Mouse (Mus musculus): Measurements from ENCODE around the gene Slc35c2. TPM values are rescaled to one million over a fixed set of nuclear protein-coding genes. Genes with fewer than 3 reads are reported as not detected.

Slc35c2 gene
- total and polyA plus RNA-seq, 2 experiments, result 13.5 to 52.1 TPM

DNA sequence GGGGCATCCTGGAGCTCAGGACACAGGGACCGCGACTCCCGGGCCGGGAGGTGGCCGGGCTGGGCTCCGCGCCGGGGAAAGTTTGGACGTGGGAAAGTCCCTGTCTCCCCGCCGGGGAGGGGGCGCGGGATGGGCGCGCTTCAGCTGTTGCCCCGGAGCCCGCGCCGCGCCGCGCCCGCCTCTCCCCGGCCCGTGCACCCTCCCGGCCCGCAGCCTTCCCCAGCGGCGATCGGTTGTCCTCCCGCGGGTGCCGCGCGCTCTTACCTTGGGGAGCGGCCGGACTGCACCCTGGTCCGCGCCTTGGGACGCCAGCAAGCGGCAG is 53.4 kb downstream of the Slc35c2 start:
- H3K27me3 ChIP-seq (ENCODE audit: control insufficient read depth, insufficient read depth, low read length), result peaks cover 23% of the 10 kb centered on the region
- no peak overlapping the region for H3K27ac ChIP-seq (replicated peaks; ENCODE audit: insufficient read depth, low read depth, low read length)
- H3K79me2 ChIP-seq (ENCODE audit: control insufficient read depth, insufficient read depth, low read length), result no peaks in the 10 kb centered on the region
- H3K4me3 ChIP-seq (ENCODE audit: insufficient read depth, low read depth, low read length), result peak overlapping the region; percentile 25; the same call in 1 of the 2 replicates
- no peak for TF ChIP-seq CTCF (IDR thresholded peaks at IDR 0.05; ENCODE audit: low read depth, low read length)
- no peak overlapping the region for H3K9ac ChIP-seq (ENCODE audit: low read depth, low read length)
- 1% methylated on average over 40 of the region's 41 CpGs for WGBS
- H3K36me3 ChIP-seq (ENCODE audit: control insufficient read depth, insufficient read depth, low read length), result no peaks in the 10 kb centered on the region
- no peak for DNase-seq (ENCODE audit: extremely low read depth, low read depth, low spot score)
- H3K4me1 ChIP-seq (ENCODE audit: control insufficient read depth, insufficient read depth, low read length), result no peaks in the 10 kb centered on the region

DNA sequence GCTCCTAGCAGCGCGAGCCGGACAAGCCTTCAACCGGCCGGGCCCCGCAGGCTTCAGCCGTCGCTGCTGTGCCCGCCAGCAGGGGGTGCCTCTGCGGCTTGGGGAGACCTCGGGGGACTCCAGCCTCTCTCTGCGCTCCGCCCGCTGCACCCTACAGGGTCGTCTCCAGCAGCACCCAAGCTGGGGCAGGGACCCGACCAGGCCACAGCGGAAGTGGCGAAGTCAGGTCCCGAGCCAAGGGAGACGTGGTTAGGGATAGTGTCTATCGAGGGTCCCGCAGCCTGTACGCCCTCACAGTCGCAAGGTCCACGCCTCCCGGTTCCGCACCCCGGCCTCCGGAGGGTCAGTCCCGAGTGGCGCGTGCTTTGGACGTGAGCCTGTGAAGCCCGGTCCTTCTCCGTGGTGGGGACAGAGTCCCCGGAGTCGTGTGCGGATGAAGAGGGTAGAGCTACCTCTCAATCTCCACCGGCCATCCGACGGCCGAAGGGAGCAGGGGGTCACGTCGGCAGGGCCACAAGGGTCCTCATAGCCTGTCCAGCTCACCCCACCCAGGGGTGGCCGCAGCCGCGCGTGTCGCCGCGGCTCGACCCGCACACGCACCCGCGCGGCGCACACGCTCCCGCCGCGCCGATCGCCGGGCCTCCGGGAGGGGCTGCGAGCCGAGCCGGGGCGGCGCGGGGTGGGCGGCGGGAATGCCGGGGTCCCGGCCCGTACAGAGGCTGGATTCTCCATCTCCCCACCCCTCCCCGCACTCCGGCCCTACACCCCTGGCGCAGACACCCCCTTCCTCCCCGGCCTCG is 54.0 kb downstream of the Slc35c2 start:
- Histone ChIP-seq H3K9ac (ENCODE audit: low read depth, low read length) (no peak overlapping the region), H3K4me1 (ENCODE audit: control insufficient read depth, insufficient read depth, low read length) (no peaks in the 10 kb centered on the region), H3K27me3 (ENCODE audit: control insufficient read depth, insufficient read depth, low read length) (peaks cover 19% of the 10 kb centered on the region), H3K4me3 (ENCODE audit: insufficient read depth, low read depth, low read length) (peak overlapping the region; percentile 16; the same call in 1 of the 2 replicates), H3K79me2 (ENCODE audit: control insufficient read depth, insufficient read depth, low read length) (no peaks in the 10 kb centered on the region), H3K27ac (replicated peaks; ENCODE audit: insufficient read depth, low read depth, low read length) (no peak overlapping the region), H3K36me3 (ENCODE audit: control insufficient read depth, insufficient read depth, low read length) (no peaks in the 10 kb centered on the region)
- peak; percentile 55 for TF ChIP-seq CTCF (IDR thresholded peaks at IDR 0.05; ENCODE audit: low read depth, low read length)
- TF ChIP-seq POLR2A (IDR thresholded peaks at IDR 0.05; ENCODE audit: extremely low read depth, insufficient read depth, low read length), result no peak
- no peak for DNase-seq (ENCODE audit: extremely low read depth, low read depth, low spot score)
- 2% methylated on average over 82 of the region's 82 CpGs for WGBS

DNA sequence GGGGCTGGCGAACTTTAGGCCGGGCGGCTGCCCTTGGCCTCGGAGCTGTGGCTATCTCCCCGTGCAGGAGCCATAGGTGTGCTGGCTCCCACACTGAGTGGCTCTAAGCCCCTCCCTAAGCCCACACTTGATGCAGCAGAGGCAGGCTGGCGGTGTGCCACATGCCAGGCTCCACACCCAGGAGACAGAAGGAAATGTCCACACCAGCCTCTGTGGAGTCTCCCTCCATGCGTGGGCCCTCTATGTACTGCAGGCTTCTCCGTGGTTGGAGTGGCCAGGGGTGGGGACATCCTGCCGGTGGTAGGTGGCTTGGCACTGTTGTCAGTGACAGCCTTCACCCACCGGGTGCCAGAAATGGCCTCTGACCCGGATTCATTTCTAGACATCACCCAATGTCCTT is 58.6 kb downstream of the Slc35c2 start:
- DNase-seq (ENCODE audit: extremely low read depth, low read depth, low spot score), result no peak
- no peak for TF ChIP-seq POLR2A (IDR thresholded peaks at IDR 0.05; ENCODE audit: extremely low read depth, insufficient read depth, low read length)
- TF ChIP-seq CTCF (IDR thresholded peaks at IDR 0.05; ENCODE audit: low read depth, low read length), result no peak

More for the DNA sequence above, 58.6 kb downstream of the Slc35c2 start:
- Histone ChIP-seq H3K27me3 (ENCODE audit: control insufficient read depth, insufficient read depth, low read length) (peaks cover 9% of the 10 kb centered on the region; the same call in 1 of the 2 replicates), H3K4me1 (ENCODE audit: control insufficient read depth, insufficient read depth, low read length) (no peaks in the 10 kb centered on the region), H3K27ac (replicated peaks; ENCODE audit: insufficient read depth, low read depth, low read length) (no peak overlapping the region), H3K4me3 (ENCODE audit: insufficient read depth, low read depth, low read length) (no peak overlapping the region), H3K36me3 (ENCODE audit: control insufficient read depth, insufficient read depth, low read length) (no peaks in the 10 kb centered on the region), H3K79me2 (ENCODE audit: control insufficient read depth, insufficient read depth, low read length) (no peaks in the 10 kb centered on the region), H3K9ac (ENCODE audit: low read depth, low read length) (no peak overlapping the region)
- WGBS, result 81% methylated on average over 11 of the region's 11 CpGs

Other genes with a start within 250 kb of the Slc35c2 start
- gene Cd40, start 232.2 kb downstream of the Slc35c2 start, total RNA-seq (2014; rRNA removed), result 0.74 and 1.7 TPM in 2 replicates
- 0.37 and 1.0 TPM in 2 replicates for gene Cd40, start 232.2 kb downstream of the Slc35c2 start, polyA plus RNA-seq (2012; rRNA removed)
- gene 1700025C18Rik, start 197.1 kb downstream of the Slc35c2 start, total RNA-seq (2014; rRNA removed), result not detected in 2 replicates
- not detected in 2 replicates for gene 1700025C18Rik, start 197.1 kb downstream of the Slc35c2 start, polyA plus RNA-seq (2012; rRNA removed)
- gene Cdh22, start 53.0 kb downstream of the Slc35c2 start, total RNA-seq (2014; rRNA removed), result under 0.01 TPM in 1 of 2 replicates, not detected in the other
- not detected in 2 replicates for gene Cdh22, start 53.0 kb downstream of the Slc35c2 start, polyA plus RNA-seq (2012; rRNA removed)
- gene Elmo2, start 38.6 kb upstream of the Slc35c2 start, total RNA-seq (2014; rRNA removed), result 5.2 and 7.0 TPM in 2 replicates
- 10.9 and 17.5 TPM in 2 replicates for gene Elmo2, start 38.6 kb upstream of the Slc35c2 start, polyA plus RNA-seq (2012; rRNA removed)
- gene Zfp663, start 80.9 kb upstream of the Slc35c2 start, total RNA-seq (2014; rRNA removed), result not detected in 2 replicates
- gene Zfp663, start 80.9 kb upstream of the Slc35c2 start, polyA plus RNA-seq (2012; rRNA removed), result not detected in 2 replicates
- 0.65 and 0.74 TPM in 2 replicates for gene Zfp334, start 100.4 kb upstream of the Slc35c2 start, total RNA-seq (2014; rRNA removed)
- gene Zfp334, start 100.4 kb upstream of the Slc35c2 start, polyA plus RNA-seq (2012; rRNA removed), result 0.46 and 0.50 TPM in 2 replicates
- gene Ocstamp, start 112.5 kb upstream of the Slc35c2 start, total RNA-seq (2014; rRNA removed), result 0.07 and 0.28 TPM in 2 replicates
- 0.81 and 0.83 TPM in 2 replicates for gene Ocstamp, start 112.5 kb upstream of the Slc35c2 start, polyA plus RNA-seq (2012; rRNA removed)
- 8.2 and 8.3 TPM in 2 replicates for gene Slc13a3, start 185.4 kb upstream of the Slc35c2 start, total RNA-seq (2014; rRNA removed)
- 16.1 and 28.1 TPM in 2 replicates for gene Slc13a3, start 185.4 kb upstream of the Slc35c2 start, polyA plus RNA-seq (2012; rRNA removed)
- 4.1 and 5.6 TPM in 2 replicates for gene Trp53rka, start 205.5 kb upstream of the Slc35c2 start, total RNA-seq (2014; rRNA removed)
- 9.3 and 11.3 TPM in 2 replicates for gene Trp53rka, start 205.5 kb upstream of the Slc35c2 start, polyA plus RNA-seq (2012; rRNA removed)
- 0.09 and 0.13 TPM in 2 replicates for gene Slc2a10, start 215.9 kb upstream of the Slc35c2 start, total RNA-seq (2014; rRNA removed)
- 0.11 and 0.22 TPM in 2 replicates for gene Slc2a10, start 215.9 kb upstream of the Slc35c2 start, polyA plus RNA-seq (2012; rRNA removed)

All from liver, adult 2 months (tissue).